Mouse (Mus musculus): ENCODE data around the gene Aff3. TPM values are rescaled to one million over a fixed set of nuclear protein-coding genes. Genes with fewer than 3 reads are reported as not detected.

Aff3 gene
- polyA plus RNA-seq, 1 experiment from 2014 or later: 33.1 TPM

- Histone ChIP-seq H3K9ac (replicated peaks) (no peak overlapping the region), H3K36me3 (no peaks in the 10 kb centered on the region), H3K9me3 (replicated peaks) (no peaks in the 10 kb centered on the region), H3K4me1 (0 out of 2 replicates have a peak, but pooled peaks cover under 1% of the 10 kb centered on the region), H3K27me3 (replicated peaks) (no peaks in the 10 kb centered on the region), H3K4me3 (replicated peaks) (no peak overlapping the region), H3K4me2 (no peak overlapping the region), H3K27ac (replicated peaks) (no peak overlapping the region)
- ATAC-seq (ENCODE audit: low FRiP score): no peak
- 80% methylated on average over 5 of the region's 5 CpGs for WGBS
Observed at GRCm38 (mm10) chr1:38324206-38324605, 340.5 kb downstream of the Aff3 start.

- no peaks in the 10 kb centered on the region for H3K27me3 ChIP-seq (replicated peaks)
- WGBS: 94% methylated on average over 8 of the region's 8 CpGs
- no peaks in the 10 kb centered on the region for H3K36me3 ChIP-seq
- no peak overlapping the region for H3K9ac ChIP-seq (replicated peaks)
- H3K4me3 ChIP-seq (replicated peaks): no peak overlapping the region
- no peak overlapping the region for H3K27ac ChIP-seq (replicated peaks)
- ATAC-seq (ENCODE audit: low FRiP score): no peak
- H3K4me1 ChIP-seq: no peaks in the 10 kb centered on the region
- no peak overlapping the region for H3K4me2 ChIP-seq
- H3K9me3 ChIP-seq (replicated peaks): no peaks in the 10 kb centered on the region
Observed at GRCm38 (mm10) chr1:38321861-38322260, 342.9 kb downstream of the Aff3 start.

GRCm38 (mm10) chr1:38320971-38321305, 343.8 kb downstream of the Aff3 start:
- Histone ChIP-seq H3K9me3 (replicated peaks) (no peaks in the 10 kb centered on the region), H3K27ac (replicated peaks) (no peak overlapping the region), H3K9ac (replicated peaks) (no peak overlapping the region), H3K4me1 (no peaks in the 10 kb centered on the region), H3K36me3 (no peaks in the 10 kb centered on the region), H3K4me2 (no peak overlapping the region), H3K4me3 (replicated peaks) (no peak overlapping the region), H3K27me3 (replicated peaks) (no peaks in the 10 kb centered on the region)
- ATAC-seq (ENCODE audit: low FRiP score): no peak
- 97% methylated on average over 2 of the region's 2 CpGs for WGBS

- WGBS: 60% methylated on average over 16 of the region's 16 CpGs
- Histone ChIP-seq H3K9ac (replicated peaks) (no peak overlapping the region), H3K9me3 (replicated peaks) (no peaks in the 10 kb centered on the region), H3K27me3 (replicated peaks) (no peaks in the 10 kb centered on the region), H3K4me3 (replicated peaks) (no peak overlapping the region), H3K27ac (replicated peaks) (no peak overlapping the region), H3K4me1 (no peaks in the 10 kb centered on the region), H3K36me3 (no peaks in the 10 kb centered on the region), H3K4me2 (no peak overlapping the region)
- ATAC-seq (ENCODE audit: low FRiP score): no peak
Observed at GRCm38 (mm10) chr1:38320126-38320970, 344.4 kb downstream of the Aff3 start.

- Histone ChIP-seq H3K9me3 (replicated peaks) (no peaks in the 10 kb centered on the region), H3K27me3 (replicated peaks) (no peaks in the 10 kb centered on the region), H3K4me3 (replicated peaks) (no peak overlapping the region), H3K4me2 (no peak overlapping the region), H3K27ac (replicated peaks) (no peak overlapping the region), H3K36me3 (no peaks in the 10 kb centered on the region), H3K9ac (replicated peaks) (no peak overlapping the region), H3K4me1 (no peaks in the 10 kb centered on the region)
- WGBS: 78% methylated on average over 2 of the region's 2 CpGs
- ATAC-seq (ENCODE audit: low FRiP score): no peak
Observed at GRCm38 (mm10) chr1:38318614-38319013, 346.1 kb downstream of the Aff3 start.

GRCm38 (mm10) chr1:38315992-38316391, 348.8 kb downstream of the Aff3 start:
- H3K36me3 ChIP-seq: no peaks in the 10 kb centered on the region
- WGBS: 68% methylated on average over 4 of the region's 4 CpGs
- H3K9me3 ChIP-seq (replicated peaks): no peaks in the 10 kb centered on the region
- H3K27ac ChIP-seq (replicated peaks): no peak overlapping the region
- ATAC-seq (ENCODE audit: low FRiP score): no peak
- H3K9ac ChIP-seq (replicated peaks): no peak overlapping the region
- H3K27me3 ChIP-seq (replicated peaks): no peaks in the 10 kb centered on the region
- H3K4me1 ChIP-seq: no peaks in the 10 kb centered on the region
- no peak overlapping the region for H3K4me3 ChIP-seq (replicated peaks)
- no peak overlapping the region for H3K4me2 ChIP-seq

- ATAC-seq (ENCODE audit: low FRiP score): no peak
- Histone ChIP-seq H3K9ac (replicated peaks) (no peak overlapping the region), H3K27me3 (replicated peaks) (no peaks in the 10 kb centered on the region), H3K4me1 (peaks cover 23% of the 10 kb centered on the region), H3K36me3 (no peaks in the 10 kb centered on the region), H3K27ac (replicated peaks) (no peak overlapping the region), H3K9me3 (replicated peaks) (no peaks in the 10 kb centered on the region), H3K4me2 (no peak overlapping the region), H3K4me3 (replicated peaks) (no peak overlapping the region)
- 92% methylated on average over 8 of the region's 8 CpGs for WGBS
Observed at GRCm38 (mm10) chr1:38310496-38310895, 354.3 kb downstream of the Aff3 start.

- H3K36me3 ChIP-seq: no peaks in the 10 kb centered on the region
- no peak overlapping the region for H3K9ac ChIP-seq (replicated peaks)
- no peaks in the 10 kb centered on the region for H3K9me3 ChIP-seq (replicated peaks)
- no peak overlapping the region for H3K4me3 ChIP-seq (replicated peaks)
- no peaks in the 10 kb centered on the region for H3K27me3 ChIP-seq (replicated peaks)
- no peak overlapping the region for H3K27ac ChIP-seq (replicated peaks)
- ATAC-seq (ENCODE audit: low FRiP score): no peak
- H3K4me1 ChIP-seq: peaks cover 23% of the 10 kb centered on the region
- H3K4me2 ChIP-seq: no peak overlapping the region
- WGBS: 76% methylated on average over 4 of the region's 4 CpGs
Observed at GRCm38 (mm10) chr1:38310076-38310475, 354.7 kb downstream of the Aff3 start.

GRCm38 (mm10) chr1:38309341-38309740, 355.4 kb downstream of the Aff3 start:
- no peaks in the 10 kb centered on the region for H3K27me3 ChIP-seq (replicated peaks)
- no peak overlapping the region for H3K27ac ChIP-seq (replicated peaks)
- H3K4me1 ChIP-seq: peaks cover 23% of the 10 kb centered on the region
- H3K4me3 ChIP-seq (replicated peaks): no peak overlapping the region
- no peak overlapping the region for H3K9ac ChIP-seq (replicated peaks)
- 97% methylated on average over 8 of the region's 8 CpGs for WGBS
- no peaks in the 10 kb centered on the region for H3K9me3 ChIP-seq (replicated peaks)
- H3K36me3 ChIP-seq: no peaks in the 10 kb centered on the region
- no peak for ATAC-seq (ENCODE audit: low FRiP score)
- no peak overlapping the region for H3K4me2 ChIP-seq

- Histone ChIP-seq H3K4me1 (peaks cover 23% of the 10 kb centered on the region), H3K9ac (replicated peaks) (no peak overlapping the region), H3K9me3 (replicated peaks) (no peaks in the 10 kb centered on the region), H3K27me3 (replicated peaks) (no peaks in the 10 kb centered on the region), H3K27ac (replicated peaks) (peak overlapping the region; percentile 76), H3K4me2 (no peak overlapping the region), H3K36me3 (no peaks in the 10 kb centered on the region), H3K4me3 (replicated peaks) (no peak overlapping the region)
- WGBS: 49% methylated on average over 3 of the region's 3 CpGs
- ATAC-seq (ENCODE audit: low FRiP score): peak; percentile 69
Observed at GRCm38 (mm10) chr1:38308705-38308996, 356.1 kb downstream of the Aff3 start.

- H3K36me3 ChIP-seq: no peaks in the 10 kb centered on the region
- peak overlapping the region; percentile 76 for H3K27ac ChIP-seq (replicated peaks)
- H3K27me3 ChIP-seq (replicated peaks): no peaks in the 10 kb centered on the region
- H3K4me1 ChIP-seq: peaks cover 23% of the 10 kb centered on the region
- 47% methylated on average over 7 of the region's 7 CpGs for WGBS
- no peaks in the 10 kb centered on the region for H3K9me3 ChIP-seq (replicated peaks)
- H3K9ac ChIP-seq (replicated peaks): no peak overlapping the region
- H3K4me2 ChIP-seq: no peak overlapping the region
- ATAC-seq (ENCODE audit: low FRiP score): peak; percentile 80; the same call in 1 of the 2 replicates
- no peak overlapping the region for H3K4me3 ChIP-seq (replicated peaks)
Observed at GRCm38 (mm10) chr1:38307821-38308704, 356.7 kb downstream of the Aff3 start.

GRCm38 (mm10) chr1:38307234-38307633, 357.5 kb downstream of the Aff3 start:
- Histone ChIP-seq H3K4me2 (no peak overlapping the region), H3K27ac (replicated peaks) (no peak overlapping the region), H3K4me3 (replicated peaks) (no peak overlapping the region), H3K4me1 (peaks cover 23% of the 10 kb centered on the region), H3K36me3 (no peaks in the 10 kb centered on the region), H3K27me3 (replicated peaks) (no peaks in the 10 kb centered on the region), H3K9me3 (replicated peaks) (no peaks in the 10 kb centered on the region), H3K9ac (replicated peaks) (no peak overlapping the region)
- ATAC-seq (ENCODE audit: low FRiP score): no peak
- 95% methylated on average over 11 of the region's 11 CpGs for WGBS
